Mouse (Mus musculus): ENCODE measurements at regions not wholly inside any gene's neighbourhood (a gene's known extent, or its start where the extent isn't known, plus 50 kb on each side); places are given as distances from the start of the nearest gene placed in this dataset.

DNA sequence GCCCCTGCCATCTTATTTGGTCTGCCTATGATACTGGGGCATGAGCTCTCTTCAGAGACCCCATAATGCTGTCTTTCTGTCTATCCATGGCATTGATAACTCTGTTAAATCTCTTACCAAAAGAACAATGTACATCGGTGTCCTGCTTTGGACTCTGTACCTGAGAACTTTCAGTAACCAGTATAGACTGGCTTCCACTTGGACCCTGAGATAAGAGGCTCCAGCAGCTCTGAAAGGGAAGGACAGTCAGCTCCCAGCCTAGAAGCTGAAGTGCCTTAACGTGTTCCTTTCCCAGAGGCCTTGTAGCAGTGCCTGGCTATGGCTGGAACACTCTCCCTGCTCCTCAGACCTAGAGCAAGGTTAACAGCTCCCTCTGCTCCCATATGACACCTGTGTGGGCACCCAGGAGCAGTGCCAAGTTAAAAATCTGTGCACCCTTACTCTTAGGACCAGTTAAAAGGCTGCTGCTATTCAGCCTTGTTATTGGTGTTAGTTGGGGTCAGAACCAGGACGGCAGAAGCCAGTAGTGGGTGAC, 343.8 kb upstream of the Hs6st1 start:
- no peak for DNase-seq

DNA sequence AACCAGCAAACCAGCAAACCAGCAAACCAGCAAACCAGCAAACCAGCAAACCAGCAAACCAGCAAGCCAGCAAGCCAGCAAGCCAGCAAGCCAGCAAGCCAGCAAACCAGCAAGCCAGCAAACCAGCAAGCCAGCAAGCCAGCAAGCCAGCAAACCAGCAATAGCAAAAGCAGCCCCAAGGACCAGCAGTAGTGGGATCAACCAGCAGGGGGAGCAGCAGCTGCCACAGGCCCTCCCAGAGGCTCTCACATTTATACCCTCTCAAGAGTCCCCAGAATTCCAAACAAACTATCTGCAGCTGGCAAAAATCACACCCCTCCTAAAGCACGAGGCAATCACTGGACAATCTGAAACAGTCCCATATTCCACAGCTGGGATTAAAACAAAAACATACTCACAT, 341.6 kb upstream of the Hs6st1 start:
- peak; percentile 55 to 67 for DNase-seq

DNA sequence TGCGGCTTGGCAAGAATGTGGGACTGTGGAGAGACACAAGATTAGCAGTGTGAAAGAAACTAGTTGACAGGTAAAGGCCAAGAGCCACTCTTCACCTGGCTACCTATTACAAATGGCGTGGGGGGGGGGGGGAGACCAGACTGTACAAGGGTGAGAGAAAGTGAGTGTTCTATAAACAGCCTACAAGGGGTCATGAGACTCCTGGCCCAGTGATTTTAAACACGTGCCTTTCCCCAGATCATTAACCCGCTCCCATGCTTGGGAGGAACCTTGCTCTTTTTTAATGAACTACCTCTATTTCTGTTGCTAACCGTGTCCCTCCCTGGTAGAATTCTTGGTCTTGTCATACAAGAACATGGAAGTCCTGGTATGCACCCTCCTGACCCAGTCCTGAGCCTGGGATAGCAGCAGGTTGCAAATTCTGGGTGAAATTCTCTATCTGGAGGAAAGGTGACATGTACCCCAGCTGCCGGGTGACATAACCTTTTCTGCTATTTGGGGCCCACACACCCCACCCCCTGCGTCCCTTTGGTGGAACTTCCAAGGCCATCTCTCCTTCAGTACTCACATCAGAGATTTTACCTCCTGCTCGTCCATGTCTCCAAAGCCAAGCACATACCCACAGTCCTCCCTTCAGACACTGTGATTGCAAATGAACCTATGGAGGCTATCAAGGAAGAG, 340.8 kb upstream of the Hs6st1 start:
- DNase-seq: no peak

DNA sequence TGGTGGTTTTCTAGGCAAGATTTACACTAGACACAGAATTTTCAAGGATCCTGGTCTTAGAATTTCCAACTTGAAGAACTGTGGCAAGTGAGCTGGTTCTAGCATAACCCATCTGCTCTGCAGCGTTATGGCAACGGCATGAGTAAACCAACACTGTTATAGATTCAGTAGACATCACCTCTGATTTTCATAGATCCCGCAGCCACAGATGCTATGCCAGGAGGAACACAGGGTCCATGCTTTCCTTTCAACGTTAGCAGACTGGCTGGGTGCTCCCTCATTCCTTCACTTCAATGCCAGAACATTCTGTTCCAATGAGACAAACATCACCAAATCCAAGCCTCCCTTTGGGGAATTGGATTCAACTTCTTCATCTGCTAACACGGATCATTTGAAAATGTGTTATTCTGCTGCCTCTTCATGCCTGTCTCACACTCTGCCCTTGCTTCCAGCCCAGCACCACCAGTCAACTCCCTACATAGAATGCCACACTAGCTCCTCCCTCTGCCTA, 338.4 kb upstream of the Hs6st1 start:
- no peak for DNase-seq

DNA sequence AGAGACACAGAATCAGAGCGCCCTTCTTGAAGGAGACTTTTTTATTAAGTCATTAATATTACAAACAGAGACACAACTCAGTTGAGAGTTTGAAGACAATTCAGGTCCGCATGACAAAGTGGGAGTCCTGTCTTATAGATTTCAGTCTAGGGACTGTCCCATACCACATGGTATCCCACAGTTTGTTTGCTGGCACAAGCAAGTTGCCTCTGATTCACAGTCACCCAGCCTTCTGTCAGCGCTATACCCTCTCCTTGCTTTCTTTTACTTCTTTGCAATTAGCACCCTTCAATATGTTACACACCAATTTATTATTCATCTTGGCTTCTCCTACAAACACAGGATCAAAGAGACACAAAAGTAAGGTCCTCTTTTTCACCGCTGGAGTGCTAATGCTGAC, 337.9 kb upstream of the Hs6st1 start:
- DNase-seq: no peak

DNA sequence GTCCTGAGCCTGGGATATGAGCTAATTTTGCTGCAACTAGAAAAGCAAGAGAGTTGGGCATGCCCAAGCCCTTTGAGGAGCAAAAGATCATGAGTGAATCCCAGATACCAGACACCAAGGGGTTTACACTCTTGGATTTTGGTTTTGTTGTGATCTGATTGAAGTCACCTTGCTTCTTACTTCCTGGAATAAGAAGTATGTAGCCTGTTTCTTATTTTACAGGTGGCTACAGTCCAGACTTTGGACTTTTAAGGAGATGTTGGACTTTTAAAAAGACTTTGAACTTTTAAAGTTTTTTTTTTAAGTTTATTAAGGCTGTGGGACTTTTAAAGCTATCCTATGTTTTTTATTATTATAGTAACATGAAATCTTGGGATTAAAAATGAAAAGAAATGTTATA, 332.0 kb upstream of the Hs6st1 start:
- DNase-seq: no peak

DNA sequence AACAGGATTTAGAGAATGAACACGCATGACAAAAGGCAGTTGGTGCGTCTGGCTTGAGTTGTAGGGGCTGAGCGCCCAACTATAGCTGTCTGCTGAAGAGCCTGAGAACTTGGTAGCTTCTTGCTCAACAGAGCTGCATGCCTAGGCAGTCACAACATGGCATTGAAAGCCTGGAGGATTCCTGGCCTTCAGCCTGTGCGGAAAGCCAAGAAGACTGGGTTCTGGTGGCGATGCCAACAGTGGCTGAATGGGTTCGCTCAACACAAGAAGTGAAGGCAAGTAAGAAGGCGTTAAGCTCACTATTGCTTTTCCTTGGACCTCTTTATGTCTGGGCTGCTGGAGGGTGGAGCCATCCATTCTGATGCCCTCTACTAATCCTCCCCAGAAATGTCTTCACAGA, 318.6 kb upstream of the Hs6st1 start:
- DNase-seq: no peak

DNA sequence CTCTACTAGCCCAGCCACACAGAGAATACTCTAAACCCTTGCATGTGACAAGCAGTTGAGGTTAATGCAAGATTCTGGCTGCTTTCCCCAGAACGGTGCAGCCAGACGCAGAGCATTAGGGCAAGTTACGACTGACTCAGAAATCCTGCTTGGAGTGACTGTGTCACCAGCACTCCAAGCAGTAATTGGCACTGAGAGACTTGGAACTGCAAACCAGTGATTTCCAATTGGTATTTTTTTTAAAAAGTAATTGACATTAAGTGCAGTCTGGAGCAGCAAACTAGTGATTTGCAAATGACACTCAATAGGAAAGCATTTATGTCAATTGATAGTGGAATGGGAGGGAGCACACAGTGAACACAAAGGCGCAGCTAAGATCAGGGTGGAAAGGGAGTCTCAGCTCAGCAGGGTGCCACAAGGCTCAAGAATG, 318.1 kb upstream of the Hs6st1 start:
- no peak for DNase-seq

DNA sequence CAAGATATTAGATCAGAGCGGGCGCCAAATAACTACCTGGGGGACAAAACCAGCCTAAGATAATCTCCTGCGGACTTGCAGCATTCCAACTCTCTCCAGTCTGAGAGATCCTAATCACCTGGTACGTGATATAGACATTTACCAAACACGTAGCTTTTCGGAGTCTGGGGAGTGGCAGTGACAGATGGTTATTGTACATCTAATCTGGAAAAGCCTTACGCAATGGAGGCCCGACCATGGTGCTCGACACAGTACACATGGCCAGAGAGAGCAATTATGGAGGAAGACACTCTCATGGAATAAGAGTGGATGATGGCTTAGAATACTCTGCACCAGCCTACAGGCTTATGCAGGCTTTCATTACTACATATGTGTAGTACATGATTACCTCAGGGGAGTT, 315.6 kb upstream of the Hs6st1 start:
- DNase-seq: no peak

DNA sequence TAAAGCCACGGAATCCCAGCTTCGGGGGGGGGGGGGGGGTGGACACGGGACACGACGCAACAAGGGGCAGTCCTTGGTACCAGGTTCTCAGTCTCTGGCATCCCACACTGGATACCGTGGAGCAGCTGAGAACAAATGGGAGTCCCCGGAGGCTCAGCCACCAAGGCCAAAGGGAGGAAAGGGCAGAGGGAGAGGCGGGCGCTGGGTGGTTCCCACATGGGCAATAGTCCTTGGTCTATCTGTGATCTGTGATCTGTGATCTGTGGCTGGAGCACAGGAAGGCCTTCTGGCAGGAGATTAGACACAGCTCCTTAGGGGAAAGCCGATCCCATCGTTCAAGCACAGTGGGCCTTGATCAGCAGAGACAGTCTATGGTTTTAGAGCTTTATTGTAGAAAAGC, 314.0 kb upstream of the Hs6st1 start:
- no peak for DNase-seq

DNA sequence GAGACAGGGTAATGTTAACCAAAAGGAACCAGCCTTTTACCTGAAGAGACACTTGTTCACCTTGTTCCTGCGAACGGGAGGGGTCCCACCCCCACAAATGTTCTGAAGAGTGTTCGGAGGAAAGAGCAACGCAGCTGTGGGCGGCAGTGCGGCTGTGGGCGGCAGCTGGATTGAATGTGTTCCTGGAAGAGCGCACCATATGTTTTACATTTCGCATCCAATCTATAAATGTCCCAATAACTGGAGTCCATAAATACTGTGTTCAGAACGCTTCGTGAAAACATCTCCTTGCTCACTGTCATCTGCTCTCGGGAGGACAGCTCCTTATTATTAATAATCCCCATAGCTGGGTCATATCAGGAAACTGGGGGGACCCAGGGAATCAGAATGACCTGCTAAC, 309.2 kb upstream of the Hs6st1 start:
- DNase-seq: no peak

DNA sequence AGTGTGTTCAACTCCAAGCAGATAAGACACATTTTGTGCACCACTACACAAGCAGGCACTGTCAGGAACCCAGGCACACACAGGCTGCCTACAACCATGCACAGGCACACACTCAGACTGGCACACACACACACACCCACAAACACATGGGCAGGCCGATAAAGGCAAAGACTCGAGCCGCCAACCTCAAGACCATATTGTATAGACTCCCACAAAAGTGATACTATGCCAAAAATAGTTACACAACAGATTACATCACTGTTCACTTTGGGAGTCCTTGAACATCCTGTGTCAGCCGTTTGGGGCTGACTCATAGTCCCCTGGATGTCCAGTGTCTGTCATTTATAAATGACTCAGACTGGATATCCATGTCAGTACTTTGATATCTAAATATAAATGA, 308.6 kb upstream of the Hs6st1 start:
- DNase-seq: no peak

DNA sequence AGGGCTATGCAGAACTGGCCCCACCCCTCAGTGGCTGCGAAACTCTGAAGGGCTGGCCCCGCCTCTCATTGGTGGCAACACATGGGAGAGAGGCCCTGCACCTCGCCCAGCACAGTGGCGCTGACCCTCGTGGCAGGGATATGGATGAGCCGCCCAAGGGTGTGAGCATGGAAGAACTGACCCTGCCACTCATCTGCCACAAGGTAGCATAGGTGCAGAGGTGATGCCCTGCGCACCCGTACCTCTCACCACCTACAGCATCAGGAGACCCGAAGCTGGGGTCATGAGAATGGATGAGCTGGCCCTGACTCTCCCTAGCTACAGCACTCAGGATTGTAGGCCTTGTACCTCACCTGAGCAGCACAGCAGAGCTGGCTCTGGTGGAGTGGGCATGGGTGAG, 305.1 kb upstream of the Hs6st1 start:
- no peak for DNase-seq

DNA sequence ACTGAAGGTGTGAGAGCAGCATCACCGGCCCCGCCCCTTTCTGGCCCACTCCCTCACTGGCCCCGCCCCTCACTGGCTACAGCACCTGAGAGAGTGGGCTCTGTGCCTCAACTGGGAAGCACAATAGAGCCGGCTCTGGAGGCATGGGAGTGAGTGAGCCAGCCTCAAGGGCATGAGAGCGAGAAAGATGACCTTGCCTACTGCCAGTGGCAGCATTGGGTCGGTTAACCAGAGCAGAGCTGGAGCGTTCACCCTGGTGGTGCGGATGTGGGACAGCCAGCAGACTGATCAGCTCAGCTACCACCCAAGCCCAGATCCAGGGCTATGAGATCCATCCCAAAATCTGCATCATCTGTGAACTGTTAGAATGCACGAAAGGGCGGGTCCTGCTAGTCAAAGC, 304.7 kb upstream of the Hs6st1 start:
- DNase-seq: no peak

DNA sequence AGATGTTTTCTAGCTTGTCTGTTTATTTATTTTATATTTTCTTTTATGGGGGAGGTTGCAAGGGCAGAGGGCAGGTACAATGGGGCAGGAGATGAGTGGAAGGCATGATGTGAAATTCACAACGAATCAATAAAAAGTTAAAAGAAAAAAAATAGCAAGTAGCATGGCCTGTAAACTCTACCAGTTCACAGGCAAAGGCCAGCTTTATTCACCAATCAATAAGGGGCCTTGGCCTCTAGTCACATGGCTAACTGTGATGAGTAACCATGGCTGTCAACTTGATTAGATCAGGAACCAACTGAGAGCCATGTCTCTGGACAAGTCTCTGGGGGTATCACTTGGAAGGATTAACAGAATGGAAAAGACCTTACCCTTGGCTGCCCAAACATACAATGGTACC, 304.1 kb upstream of the Hs6st1 start:
- DNase-seq: no peak

DNA sequence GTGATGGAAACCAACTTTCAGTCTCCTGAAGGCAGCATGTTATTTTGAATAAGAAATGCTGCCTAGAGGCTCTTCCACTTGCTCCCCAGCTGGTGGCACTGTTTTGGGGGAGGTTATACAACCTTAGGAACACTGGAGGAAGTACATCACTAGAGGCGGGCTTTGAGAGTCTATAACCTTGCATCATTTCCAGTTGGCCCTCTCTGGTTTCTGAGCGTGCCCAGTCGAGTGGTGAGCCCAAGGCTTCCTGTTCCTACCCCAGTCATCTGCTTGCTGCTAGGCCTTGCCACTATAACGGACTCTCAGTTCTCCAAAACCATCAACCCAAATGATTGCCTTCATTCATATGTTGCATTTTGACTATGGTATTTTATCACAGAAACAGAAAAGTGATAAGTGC, 302.5 kb upstream of the Hs6st1 start:
- DNase-seq: no peak

DNA sequence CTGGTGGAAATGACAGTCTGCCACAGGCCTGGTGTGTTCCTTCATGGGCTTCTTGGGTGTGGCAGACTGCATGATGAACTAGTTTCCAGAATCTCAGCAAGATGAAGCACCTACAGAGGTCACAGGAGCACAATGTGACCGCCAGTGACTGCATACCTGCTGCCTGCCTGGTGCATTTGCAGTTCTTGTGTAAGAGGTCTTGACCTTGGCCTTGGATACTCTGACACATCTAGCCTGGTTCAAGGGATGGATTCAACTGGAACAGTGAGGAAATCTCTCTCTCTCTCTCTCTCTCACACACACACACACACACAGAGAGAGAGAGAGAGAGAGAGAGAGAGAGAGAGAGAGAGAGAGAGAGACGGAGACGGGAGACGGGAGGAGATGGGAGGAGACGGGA, 301.9 kb upstream of the Hs6st1 start:
- no peak for DNase-seq

DNA sequence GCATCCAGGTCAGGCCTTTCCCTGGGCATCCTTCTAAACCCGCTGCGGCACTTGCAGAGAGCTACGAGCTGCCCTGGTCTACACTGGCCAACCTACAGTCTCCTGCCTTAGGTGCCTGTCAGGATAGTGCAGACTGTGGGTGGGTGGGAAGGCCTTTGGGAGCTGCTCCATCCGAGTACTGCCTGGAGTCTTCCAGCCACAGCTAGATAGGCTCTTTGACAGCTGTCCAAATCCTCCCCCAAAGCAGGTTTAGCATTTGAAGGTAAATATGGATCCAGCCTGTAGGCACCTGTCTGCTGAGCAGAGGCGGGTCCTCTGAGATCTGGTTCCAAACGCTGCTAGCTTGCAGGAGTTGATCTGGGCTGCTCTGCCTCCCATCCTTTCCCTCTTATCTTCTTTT, 295.6 kb upstream of the Hs6st1 start:
- DNase-seq: no peak

DNA sequence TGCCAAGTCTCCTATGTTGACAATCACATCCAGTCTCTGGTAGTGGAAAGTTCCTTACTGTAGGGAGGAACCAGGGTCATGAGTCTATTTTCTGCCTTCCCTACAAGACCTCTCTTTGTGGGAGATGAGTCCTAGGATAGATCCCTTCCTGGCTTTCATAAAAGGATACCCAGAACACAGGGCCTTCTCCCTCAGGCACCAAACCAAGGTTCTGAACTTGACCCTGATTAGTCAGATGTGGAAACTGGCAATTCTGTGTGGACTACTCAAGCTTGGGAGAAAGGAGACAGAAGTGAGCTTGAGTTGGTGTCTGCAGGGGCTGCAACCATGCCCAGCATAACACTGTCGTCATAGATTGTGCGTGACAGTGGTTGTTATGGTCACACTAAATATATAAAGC, 293.6 kb upstream of the Hs6st1 start:
- DNase-seq: no peak

DNA sequence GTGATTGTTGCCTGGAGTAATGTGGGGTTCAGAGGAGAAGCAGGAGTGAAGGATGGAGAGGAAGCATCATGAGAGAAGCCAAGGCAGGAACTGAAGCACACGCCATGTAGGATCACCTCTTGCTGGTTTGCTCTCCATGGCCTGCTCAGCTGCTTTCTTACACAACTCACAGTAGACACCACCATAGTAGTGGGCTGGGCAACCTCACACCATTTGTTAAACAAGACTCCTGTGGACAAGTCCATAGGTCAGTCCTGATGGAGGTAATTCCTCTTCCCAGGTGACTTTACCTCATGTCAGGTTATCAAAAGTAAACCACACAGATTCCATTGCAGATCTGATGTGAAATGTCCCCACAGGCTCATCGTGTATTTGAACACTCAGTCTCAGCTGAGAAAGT, 285.5 kb upstream of the Hs6st1 start:
- no peak for DNase-seq

DNA sequence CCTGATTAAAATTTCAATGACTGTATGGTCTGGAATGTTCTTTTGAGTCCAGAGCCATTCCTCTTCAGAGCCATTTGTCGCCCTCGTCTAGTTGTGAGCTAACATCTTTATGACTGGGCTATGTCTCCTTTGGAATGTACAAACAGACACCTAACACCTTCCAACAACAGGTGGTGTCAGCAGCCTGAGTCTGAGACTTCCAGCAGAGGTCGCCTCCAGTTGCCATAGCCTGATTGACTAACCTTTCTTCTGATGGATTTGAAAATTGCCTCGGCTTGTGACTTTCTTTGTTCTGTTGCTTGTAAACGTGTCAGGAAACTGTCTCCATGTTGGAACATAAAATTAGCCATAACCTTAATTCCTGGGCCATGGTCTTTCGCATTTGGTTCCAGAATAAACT, 284.8 kb upstream of the Hs6st1 start:
- no peak for DNase-seq

DNA sequence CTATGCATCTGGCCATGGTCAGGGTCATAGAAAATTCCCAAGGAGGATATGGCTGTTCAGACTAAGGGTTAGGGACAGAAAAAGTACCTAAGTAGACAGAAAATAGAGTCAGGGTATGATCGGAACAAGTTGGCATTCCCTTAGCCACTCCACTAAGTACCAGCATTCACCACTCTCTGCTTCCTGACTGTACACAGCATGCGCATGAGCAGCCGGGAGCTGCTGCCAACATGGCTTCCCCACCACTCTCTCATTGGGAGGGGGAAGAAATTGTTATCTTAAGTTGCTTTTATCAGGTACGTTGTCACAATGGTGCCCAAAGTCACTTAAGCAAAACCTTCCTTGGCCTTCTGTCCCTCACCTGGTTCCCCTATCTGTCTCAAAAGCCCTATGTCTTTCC, 282.0 kb upstream of the Hs6st1 start:
- no peak for DNase-seq

DNA sequence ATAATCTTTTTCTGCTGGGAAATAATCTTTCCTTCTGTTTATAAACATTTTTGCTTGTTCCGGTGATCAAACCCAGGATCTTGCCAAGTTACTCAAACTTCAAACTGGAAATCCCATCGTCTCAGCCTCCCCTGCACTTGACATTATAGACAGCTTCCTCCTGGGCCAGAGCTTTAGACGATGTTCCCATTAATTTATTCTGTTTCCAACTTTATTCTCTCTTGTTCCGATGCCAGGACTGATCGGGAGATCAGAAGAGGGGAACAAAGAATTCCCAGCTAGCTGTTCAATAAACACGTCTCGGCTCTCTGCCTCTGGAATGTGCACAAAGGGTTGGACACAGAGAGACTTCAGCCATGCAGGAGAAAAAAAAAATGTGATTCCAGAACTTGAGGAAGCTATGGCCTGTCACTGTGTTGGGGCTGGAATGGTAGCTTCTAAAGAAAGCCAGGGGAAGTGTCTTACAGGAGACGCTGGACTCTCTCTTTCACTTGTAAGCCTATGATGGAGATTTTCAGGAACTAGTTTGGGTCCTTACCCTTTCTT, 281.5 kb upstream of the Hs6st1 start:
- DNase-seq: no peak

DNA sequence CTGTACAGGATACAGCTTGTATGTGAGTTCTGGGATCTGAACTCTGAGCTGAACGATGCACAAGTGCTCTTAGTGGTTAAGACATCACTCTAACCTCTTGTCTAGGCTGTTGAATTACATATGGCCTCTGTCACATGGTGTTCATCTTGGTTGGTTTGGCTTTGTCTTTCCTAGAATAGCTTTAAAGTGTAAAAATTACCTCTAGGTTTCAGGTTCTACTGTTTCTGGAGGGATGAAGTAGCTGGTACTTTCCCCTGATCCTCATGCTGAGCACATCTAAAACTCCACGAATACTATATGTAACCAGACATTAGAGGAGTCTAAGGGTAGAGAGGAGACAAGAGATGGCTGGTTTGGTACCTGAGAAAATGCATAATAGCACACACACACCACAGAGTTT, 271.1 kb upstream of the Hs6st1 start:
- no peak for DNase-seq

DNA sequence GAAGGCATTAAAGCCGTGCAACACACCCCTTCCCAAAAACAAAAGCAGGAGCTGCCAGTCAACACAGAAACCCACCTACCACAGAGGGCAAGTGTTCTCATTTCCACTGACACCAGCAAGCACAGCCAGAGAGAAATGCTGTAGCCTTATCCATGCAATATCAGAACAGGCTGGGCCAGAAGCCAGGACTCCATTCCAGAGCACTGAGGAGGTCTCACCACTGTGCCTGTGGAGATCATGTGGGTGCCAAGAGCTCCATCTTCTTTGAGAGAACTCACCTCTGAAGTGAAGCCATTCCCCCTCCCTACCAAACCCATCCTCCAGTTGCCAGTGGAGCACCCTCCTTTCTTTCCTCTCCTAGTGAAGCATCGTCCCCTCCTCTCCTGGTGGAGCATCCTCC, 270.7 kb upstream of the Hs6st1 start:
- no peak for DNase-seq
